Mouse (Mus musculus) B cell, adult 67 days (primary cell): ENCODE measurements around the gene Higd1b. TPM values are rescaled to one million over a fixed set of nuclear protein-coding genes. Genes with fewer than 3 reads are reported as not detected.

Experiments
- total RNA-seq, 2 experiments: library from RNA; stranded (reverse); gene quantifications; 4 replicates each; pipeline ENCODE4 v1.2.4; 2023

The Higd1b gene
- total RNA-seq, result not detected

GRCm38 (mm10) chr11:102835549-102835948 lies at the start of gene Higd1b:
TSS of gene Higd1b (plus strand) at chr11:102835849.

GRCm38 (mm10) chr11:102819021-102819782 lies 16.4 kb upstream of the Higd1b start, which contains the start of gene Gjc1:
TSS of gene Gjc1 (minus strand) at chr11:102819700.

GRCm38 (mm10) chr11:102880585-102881313 lies 45.1 kb downstream of the Higd1b start, which contains the start of the genes Eftud2 and Ccdc103:
TSS of gene Eftud2 (minus strand) at chr11:102880985.
TSS of gene Ccdc103 (plus strand) at chr11:102881204.

GRCm38 (mm10) chr11:102884616-102885219 lies 49.1 kb downstream of the Higd1b start, which contains the start of gene Fam187a:
TSS of gene Fam187a (plus strand) at chr11:102885169.

Other genes starting within 250 kb of the Higd1b start
- not detected for gene Fzd2, start 231.5 kb upstream of the Higd1b start, total RNA-seq
- not detected for gene Meioc, start 172.1 kb upstream of the Higd1b start, total RNA-seq
- 10 to 100 TPM; 24.4 to 25.1 TPM for gene Ccdc43, start 138.1 kb upstream of the Higd1b start, total RNA-seq
- gene Adam11, start 74.4 kb upstream of the Higd1b start, total RNA-seq, result under 1 TPM in 1 of 2 experiments, not detected in 1; 0.52 TPM
- not detected for gene Gjc1, start 16.1 kb upstream of the Higd1b start, total RNA-seq
- gene Eftud2, start 45.1 kb downstream of the Higd1b start, total RNA-seq, result 100 to 1,000 TPM; 128 to 132 TPM
- gene Ccdc103, start 45.4 kb downstream of the Higd1b start, total RNA-seq, result not detected
- gene Fam187a, start 49.3 kb downstream of the Higd1b start, total RNA-seq, result not detected
- not detected for gene Gfap, start 65.1 kb downstream of the Higd1b start, total RNA-seq
- gene Kif18b, start 89.3 kb downstream of the Higd1b start, total RNA-seq, result under 1 TPM; 0.21 to 0.84 TPM
- gene C1ql1, start 110.8 kb downstream of the Higd1b start, total RNA-seq, result not detected
- 10 to 100 TPM; 55.5 to 61.3 TPM for gene Nmt1, start 192.3 kb downstream of the Higd1b start, total RNA-seq
- 10 to 100 TPM; 15.0 to 20.2 TPM for gene Dcakd, start 192.5 kb downstream of the Higd1b start, total RNA-seq